Mouse (Mus musculus) heart, adult 11 months (tissue): ENCODE measurements at regions not wholly inside any gene's neighbourhood (a gene's known extent, or its start where the extent isn't known, plus 50 kb on each side); places are given as distances from the start of the nearest gene placed in this dataset.

Experiments
- DNase-seq: peaks from one replicate; pipeline ENCODE4 v3.0.0; 2022

DNA sequence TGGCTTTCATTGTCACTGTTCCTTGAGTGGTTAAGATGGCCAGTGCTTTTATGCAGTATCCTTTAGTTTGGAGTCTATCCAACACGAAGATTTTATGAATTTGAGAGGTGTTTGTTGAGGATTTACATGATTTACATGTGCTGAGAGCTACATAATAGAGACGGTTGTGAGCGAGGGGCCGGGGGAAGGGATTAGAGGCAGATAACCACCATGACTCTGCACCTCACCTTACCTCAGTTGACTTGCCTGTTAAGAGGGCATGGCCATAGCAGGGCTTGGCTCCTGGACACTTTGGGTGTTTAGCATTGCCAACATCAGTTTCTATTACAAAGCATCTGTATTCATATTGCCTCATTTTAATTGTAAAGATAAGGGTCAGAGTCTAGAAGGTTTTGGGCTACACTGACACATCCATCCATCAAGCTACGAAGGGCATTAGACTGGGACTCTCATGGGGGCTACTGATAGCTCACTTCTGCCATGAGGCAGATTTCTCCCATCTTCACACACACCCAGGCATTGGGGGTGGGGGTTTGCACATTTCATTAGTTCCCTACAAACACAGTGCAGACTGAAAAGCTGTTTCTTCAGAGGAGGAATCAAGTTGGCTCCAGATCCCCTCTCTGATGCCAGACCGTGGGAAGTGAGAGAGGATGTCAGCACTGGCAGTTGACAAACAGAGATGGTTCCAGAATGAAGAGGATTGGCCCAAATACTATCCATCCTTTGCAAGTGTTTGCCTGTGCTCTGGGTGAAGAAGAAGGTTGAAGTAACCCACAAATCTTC, 139.9 kb downstream of the Gm11011 start:
- DNase-seq, result peak; percentile 54

DNA sequence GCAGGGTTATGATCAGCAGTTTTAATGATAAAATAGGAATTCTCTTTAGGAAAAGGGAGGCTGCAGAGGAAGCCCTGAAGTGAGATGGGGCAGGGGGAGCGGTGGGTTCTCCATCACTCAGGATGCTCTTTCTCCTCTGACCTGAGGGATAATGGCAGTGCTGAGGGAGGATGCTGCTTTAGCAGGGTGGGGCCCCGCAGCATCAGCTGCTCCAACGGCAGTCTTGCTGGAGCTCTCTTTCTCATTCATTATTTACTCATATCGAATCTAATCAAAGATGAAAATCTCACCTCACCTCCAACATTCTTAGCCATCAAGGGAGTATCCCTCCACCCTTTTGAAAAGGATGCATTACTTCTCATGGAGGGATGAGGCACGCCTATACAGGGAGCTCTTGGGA, 141.7 kb downstream of the Gm11011 start:
- DNase-seq, result peak; percentile 60

DNA sequence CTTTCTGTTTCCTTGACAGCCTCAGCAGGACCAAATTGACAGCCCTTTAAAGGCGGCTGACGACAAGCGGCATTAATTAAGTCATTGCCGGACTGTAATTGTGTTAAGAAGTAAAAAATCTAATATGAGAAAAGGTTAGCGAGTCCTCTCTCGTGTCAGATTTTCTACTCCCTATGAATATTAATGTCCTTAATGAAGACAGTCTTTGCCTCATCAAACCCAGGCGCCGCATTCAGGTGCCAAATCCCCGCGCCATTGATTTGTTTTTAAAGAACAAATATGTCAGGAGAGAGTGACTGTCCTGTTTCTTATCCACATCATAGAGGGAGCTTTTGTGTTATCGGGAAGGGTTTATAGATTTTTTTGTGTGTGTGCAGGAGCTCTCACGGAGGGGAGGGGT, 142.2 kb downstream of the Gm11011 start:
- peak; percentile 55 for DNase-seq

DNA sequence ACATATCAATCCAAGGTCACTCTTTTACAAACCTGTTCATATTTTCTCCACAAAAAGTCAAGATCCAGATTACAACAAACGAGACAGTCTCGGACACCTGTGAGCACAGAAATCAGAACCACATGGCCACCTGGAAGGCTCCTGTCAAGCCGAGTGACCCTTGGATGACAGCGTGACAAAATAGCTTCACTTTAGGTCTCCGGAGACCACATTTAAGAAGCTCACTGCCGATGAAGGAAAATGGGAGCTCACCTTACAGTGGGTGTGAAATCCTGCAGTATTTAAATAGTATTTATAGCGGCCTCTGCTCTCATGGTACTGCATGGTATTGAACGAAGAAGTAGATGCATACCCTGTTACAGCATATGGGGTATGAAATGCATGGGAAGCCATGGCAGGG, 144.3 kb downstream of the Gm11011 start:
- DNase-seq, result peak; percentile 52

DNA sequence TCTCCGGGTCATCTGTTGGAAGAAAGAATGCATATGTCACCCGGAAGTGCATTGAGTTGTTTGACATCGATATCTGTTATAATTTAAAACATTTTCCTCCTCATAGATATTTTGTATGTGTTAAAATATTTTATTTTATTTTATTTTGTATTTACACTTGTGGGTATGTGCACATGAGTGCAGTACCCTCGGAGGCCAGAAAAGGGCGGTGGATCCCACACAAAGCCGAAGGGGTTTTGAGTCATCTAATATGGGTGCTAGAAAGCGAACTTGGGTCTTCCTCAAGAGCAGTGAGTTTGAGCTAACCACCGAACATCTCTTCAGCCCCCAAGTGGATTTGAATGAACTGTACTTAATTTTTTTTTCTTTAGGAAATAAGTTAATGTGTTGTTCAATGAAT, 156.0 kb downstream of the Gm11011 start:
- peak; percentile 7 for DNase-seq

DNA sequence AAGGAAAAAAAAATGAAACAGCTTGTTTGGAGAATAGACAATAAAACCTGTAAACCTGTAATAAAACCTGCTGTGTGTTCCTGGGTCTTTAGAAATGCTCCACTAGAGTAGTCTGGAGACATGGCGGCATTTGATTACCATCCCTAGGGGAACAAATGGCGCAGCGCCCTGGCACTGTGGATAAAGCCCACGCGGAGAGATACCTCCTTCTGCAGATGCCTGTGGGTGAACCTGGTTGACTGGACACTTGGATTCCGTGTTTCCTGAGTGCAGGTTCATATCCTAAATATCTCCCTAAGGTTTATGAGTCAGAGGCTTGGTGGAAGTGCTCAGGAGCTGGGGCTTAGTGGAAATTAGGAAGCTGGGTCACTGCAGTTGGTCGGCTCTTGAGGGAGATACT, 158.1 kb downstream of the Gm11011 start:
- peak; percentile 60 for DNase-seq

DNA sequence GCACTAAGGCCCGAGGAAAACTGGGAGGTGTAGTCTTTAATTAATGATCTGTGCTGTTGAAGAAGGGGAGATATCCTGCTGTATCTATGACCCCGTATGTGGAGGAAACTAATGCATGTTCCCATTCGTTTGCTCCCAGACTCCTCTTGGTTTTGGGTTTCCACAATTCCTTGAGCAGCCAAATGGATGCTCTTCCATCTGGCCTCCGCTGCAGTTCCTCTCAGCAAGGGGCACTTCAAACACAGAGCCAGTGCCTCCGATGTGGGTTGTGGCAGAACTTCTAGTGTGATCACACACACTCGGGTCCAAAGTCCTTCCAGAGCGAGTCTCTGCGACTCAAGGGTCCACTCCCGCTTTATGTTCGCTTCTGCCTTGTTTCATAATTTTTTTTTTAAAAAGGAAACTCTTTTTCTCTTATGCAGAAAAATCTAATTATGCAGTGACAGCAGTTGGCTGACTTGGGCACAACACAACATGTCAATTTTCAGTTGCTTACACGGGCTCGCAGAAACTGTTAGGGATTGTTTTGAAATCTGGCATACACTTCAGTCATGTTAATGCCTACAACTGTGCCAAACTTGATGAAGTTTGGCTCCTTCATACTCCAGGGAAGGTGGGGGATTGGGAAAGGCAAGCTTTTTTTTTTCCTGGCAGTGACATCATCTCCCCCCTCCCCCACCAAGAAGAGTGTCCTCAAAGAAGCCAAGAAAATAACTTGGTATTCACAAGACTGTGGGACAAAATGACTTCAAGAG, 163.2 kb downstream of the Gm11011 start:
- DNase-seq, result peak; percentile 82

DNA sequence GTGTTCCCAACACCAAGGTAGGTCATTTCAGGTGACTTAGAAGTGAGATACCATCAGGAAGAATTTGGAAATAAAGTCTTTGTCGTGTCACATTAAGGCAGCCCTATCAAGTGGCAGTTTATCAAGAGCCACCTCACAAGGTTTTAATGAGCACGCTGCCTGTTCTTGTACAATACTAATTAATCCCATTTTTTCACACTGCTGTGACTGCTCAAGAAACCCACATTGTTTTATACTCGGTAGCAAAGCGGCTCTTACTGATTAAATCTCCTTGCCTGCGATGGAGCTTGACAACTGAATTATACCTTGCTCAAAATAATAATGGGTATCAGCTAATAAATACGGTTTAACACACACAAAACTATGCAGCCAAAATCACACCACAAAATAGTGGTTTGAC, 175.2 kb downstream of the Gm11011 start:
- no peak for DNase-seq

DNA sequence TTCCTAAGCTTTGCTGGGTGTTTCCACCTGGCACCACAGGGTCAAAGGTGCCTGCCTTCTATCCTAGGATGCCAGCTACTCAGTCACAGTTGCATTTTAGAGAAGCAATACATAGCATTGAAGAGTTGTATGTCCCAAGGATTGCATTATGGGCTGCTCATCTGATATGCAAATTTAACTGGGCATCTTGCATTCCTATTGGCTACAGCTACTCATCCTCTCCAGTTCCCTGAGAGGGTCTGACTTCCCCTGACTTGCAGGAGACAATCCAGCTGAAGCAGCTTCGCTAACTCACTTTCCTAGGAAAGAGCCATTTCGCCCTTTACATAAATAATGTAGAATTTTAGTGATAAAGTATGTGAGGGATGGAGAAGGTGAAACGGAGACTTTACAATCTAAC, 177.5 kb downstream of the Gm11011 start:
- no peak for DNase-seq

DNA sequence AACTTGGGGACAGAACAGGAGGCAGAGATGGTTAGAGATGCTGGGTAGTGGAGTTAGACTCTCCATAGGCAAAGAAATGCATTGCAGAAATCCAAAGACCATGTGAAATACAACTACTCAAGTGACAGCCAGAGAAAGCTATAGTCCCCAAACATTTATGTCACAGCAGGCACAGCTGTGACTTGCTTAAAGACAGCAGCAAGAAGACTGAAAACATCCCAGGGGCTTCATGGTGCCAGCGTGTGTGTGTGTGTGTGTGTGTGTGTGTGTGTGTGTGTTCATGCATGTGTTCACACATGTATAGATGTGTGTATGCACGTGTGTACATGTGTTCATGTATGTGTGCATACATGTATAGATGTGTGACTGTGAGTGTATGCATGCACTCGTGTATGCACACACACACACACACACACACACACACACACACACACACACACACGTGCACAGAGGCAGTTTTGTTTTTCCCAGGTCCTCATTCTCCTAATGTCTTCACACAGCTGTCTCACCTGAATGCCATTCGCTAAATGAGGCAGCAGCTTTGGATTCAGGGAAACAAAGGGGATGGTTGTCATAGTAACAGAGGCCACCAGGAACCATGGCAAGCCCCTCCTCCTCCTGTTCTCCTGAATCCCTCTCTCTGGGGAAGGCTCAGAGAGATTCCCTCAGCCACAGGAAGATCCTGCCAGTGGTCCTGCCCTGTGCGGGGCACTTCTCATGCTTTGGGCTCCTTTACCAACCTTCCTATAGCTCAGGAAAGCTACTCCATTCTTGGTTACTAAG, 182.4 kb downstream of the Gm11011 start:
- DNase-seq, result no peak

DNA sequence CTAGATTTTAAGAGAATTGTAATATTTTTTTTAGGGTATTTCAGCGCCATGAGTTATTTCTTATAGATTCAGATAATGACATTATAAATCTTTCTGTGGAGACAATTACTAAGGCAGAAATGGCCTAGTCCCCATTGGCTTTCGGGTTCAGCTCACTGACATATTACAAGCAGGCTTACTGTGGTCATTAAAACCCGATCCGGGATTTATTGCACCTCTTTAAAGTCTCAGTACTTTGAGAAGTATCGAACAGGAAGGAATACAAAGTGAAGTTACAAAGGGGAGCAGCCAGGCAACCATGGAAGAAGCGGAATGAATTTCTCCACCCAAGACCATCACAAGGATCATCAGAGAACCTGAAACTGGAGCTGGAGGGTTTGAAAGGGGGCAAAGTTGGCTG, 189.8 kb downstream of the Gm11011 start:
- no peak for DNase-seq

DNA sequence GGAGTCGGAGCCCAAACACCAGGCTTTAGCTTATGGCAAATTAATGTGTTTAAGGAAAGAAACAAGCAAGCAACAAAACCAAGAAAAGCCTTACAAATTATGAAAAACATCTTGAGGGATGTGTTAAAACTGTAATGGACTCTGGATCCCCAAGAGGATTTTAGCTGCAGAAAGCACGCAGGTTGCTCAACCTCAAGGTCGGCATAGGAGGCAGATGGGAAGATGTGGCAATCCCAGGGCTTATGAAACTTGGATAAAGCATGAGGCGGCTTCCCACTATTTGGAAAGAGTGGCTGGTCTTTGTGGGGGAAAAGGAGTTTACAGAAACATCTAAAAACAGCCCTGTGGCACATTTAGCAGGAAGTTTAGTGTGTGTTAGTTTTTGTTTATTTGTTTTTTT, 190.5 kb downstream of the Gm11011 start:
- peak; percentile 90 for DNase-seq

DNA sequence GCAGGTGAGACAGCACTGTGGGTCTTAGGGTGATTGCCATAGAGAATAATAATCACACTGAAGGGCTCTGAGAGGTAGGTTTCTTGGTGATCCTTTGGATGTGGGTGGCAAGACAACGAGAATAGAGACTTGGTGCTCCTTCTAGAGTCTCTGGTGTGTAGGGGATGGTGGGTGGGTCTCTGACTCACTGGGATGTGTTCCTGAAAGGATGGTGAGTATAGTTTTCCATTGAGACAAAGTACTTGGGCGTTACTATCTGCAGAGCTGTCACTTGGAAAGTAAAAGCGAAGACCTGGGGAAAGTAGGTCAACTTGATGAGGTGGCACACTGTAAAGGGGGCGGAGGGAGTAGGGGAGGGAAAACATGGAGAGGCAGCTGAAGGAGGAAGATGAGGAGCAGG, 191.3 kb downstream of the Gm11011 start:
- DNase-seq, result no peak

DNA sequence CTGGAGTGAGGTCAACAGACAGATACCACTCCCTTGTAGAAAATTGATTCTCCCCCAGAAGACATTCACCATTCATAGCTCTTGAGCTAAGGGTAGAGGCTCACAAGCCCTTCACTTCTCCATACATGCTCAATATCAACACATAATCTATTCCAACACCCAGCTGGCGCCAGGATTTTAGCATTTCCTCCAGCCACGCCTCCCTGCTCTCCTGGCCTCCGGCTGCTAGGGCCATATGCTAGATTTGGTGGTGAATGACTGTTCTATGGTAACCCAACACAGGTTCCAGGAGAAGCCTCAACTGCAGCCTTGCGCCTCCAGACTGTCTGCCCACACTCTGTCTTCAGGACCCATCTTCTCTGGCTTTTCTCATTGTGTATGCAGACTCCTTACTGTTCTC, 197.9 kb downstream of the Gm11011 start:
- no peak for DNase-seq

DNA sequence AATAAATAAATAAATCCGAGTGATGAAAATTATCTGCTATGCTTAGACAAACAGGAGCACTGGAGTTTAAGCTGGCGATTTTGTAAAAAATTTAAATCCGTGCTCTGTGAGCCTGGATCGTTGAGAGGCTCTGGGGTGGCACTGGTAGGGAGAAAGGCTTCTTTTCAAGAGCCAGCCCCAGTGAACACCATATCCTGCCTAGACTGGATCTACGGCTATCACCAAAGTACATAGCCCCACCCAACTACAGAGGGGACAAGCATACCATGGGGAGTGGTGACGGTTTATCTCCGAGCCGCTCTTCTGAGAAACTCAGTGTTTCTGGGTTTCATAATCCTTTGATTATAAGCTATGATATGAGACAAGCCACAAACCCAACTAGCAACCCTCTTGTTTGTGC, 199.0 kb downstream of the Gm11011 start:
- DNase-seq, result no peak

DNA sequence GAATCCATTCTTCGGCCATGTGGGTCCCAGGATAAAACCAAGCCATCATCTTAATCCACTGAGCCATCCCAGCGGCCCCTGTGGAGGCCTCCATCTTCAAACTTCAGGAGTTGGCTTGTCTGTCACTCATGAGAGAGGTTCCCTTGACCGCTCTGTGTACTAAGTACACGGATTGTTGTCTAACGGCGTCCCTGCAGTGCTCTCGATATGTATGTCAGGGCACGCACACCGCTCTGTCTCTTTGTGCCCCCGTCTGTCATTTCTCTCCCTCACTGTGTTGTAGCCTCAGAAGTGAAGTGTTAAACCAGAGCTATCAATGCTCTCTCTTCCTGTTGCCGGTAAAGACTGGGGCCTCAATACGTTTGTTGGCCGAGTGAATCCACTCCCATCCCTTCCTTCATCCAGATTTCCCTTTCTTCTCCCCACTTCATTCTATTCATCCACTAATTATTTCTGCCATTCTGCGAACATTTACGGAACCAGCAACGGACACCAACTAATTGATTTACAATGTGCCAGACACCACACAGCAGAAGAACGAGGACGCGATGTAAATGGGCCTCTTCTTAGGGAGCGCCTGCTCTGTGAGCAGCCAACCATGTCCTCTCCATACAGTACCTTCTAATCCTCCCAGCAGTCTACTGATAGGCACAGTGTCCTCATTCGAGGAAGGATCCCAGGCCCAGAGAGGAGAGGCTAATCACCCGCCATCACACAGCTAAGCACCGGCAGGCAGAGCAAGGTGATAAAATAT, 199.6 kb downstream of the Gm11011 start:
- no peak for DNase-seq

DNA sequence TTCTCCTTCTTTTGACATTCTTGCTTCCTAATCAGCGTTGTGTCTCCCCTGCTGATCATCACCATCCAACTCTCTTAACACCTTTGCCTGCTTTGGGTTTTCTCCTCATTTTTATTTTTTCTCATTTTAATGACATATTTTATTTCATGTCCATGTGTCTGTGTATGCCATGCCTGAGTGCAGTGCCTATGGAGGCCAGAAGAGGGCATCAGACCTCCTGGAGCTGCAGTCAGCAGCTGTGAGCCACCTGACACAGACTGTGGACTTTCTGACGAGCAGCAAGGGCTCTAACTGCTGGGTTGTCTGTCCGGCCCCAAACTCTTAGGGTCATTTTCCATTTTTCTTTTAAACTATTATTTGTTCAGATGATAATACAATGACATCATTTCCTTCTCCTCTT, 203.8 kb downstream of the Gm11011 start:
- no peak for DNase-seq

DNA sequence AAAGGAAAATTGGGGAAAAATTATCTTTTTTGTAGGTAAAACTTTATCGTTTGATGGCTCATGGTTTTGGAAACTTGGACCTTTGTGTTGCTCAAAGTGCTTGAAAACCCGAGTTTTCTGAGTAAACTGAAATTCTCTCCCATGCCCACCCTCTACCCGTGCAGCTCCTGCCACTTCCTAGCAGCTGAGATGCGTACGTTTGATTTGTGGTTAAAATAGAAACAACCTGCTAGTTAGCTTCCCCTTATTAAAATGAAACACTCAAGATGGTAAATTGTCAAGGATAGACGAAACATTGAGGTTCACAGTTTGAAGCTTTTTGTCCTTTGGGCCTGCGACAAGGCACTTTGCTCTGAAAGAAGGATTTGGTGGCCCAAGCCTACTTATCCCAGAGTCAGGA, 214.5 kb downstream of the Gm11011 start:
- no peak for DNase-seq

DNA sequence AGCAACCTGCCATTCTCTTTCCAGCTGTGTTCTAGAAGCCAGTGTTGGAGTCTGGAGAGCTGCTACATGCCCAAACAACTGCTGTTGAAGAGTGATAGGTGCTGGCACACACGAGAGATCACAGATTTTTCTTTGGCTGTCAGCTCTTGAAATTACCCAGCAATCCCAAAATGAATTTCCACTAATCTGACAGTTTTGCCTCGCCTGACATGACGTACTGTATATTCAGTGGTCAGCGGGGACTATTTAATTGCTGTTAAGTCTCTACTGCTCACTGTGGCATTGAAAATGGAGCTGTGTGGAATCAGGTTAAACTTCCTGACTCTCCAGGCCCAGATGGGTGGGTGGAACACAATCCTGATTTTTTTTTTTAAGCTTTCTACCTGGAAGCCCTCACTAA, 222.5 kb downstream of the Gm11011 start:
- DNase-seq, result no peak

DNA sequence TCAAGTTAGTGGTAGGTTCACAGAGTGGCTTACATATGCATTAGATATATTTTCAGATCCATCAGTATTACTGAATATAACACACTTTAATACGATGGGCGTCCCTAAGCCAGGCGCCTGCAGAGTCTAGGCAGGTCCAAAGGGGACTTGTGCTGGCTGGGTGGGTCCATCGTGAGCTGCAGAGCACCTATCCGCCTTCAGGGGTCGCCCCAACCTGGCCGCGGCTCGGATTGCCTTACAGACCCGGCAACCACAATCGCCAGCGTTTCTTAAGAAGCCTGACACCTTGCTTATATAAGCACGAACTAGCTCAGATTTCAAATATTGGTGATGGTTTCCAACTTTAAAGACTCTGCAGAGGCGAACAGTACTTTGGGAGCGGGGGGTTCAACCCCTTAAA, 227.3 kb downstream of the Gm11011 start:
- DNase-seq, result no peak

DNA sequence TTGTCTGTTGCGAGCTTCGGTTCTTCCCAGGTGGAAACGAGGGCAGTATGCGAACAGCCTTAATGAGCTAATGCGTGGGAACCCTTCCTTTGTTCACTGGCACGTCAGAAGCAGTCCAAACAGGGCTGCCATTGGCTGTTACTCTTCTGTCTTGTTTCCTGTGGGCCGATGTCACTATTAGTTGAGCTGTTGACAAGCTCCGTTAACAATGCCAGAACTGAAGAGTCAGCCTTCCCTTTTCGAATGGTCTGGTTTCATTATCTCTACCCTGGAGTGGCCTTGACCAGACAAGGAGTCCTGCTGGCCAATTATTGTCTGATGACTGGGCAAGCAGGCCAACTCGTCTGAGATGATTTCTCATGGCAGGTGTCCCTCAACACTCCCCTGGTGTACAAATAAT, 230.1 kb downstream of the Gm11011 start:
- peak; percentile 91 for DNase-seq

DNA sequence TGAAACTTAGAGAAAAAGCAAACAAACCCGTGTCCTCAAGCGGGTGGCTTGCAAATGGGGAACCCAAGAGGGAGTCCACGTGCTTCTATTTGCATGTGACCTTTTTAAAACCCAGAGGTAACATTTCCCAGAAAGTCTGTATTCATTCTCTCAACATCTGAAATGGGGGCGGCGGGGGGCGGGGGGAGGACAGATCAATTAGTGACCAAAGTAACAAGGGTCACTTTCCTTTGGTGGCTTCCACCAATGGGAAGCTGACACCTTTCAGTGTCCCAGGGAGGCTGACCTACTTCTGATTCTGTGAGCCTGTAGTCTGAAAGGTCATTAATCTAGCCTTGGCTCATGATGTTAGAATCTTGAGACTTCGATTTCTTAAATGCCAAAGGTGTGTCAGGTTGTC, 236.0 kb downstream of the Gm11011 start:
- no peak for DNase-seq

DNA sequence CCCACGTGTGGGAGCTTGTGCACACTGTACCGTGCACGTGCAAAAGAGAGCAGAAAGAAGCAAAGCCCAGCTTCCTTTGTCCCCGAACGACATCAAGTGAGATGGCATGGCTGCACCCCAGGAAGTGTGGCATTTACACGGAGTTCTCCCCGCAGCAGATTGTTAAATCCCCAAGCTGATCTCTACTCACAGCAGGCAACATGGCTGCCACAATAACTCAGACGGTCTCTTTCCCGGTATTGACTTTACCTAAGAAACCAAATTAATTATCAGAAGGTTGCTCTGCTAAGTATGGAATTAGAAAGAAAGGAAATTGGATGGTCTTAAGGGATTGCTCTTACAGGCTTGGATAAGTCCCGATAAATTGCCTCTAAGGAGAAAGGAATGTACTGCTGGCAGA, 241.4 kb downstream of the Gm11011 start:
- no peak for DNase-seq
